Mouse (Mus musculus) kidney, embryonic 14.5 days (tissue): ENCODE results near the gene Scamp1. TPM values are rescaled to one million over a fixed set of nuclear protein-coding genes. Genes with fewer than 3 reads are reported as not detected.

Source experiments
- ATAC-seq: fragments of 200-750 bp; cut with Nextera tagmentation; 2 replicates; pipeline ENCODE4 v1.8.0; 2017; ENCODE audit warnings: moderate number of reproducible peaks, mild to moderate bottlenecking, moderate TSS enrichment, moderate library complexity; ENCODE audit not compliant: low FRiP score, low TSS enrichment
- H3K27ac ChIP-seq: fragments of 300-500 bp; sonication (generic); 2 replicates; pipeline ENCODE4 v1.5.1; 2014; ENCODE audit warnings: low read depth, mild to moderate bottlenecking, low read length, moderate library complexity, mixed read lengths
- H3K27me3 ChIP-seq: fragments of 300-500 bp; sonication (generic); 2 replicates; pipeline ENCODE4 v1.6.1; 2014; ENCODE audit warnings: mild to moderate bottlenecking, low read length; ENCODE audit not compliant: control insufficient read depth, insufficient read depth
- H3K36me3 ChIP-seq: fragments of 300-500 bp; sonication (generic); 2 replicates; pipeline ENCODE4 v1.6.1; 2014; ENCODE audit warnings: low read length, mixed read lengths; ENCODE audit not compliant: control insufficient read depth, insufficient read depth
- H3K4me1 ChIP-seq: fragments of 300-500 bp; sonication (generic); 2 replicates; pipeline ENCODE4 v1.6.1; 2014; ENCODE audit warnings: low read length, mixed read lengths; ENCODE audit not compliant: control insufficient read depth, insufficient read depth
- H3K4me2 ChIP-seq: fragments of 300-500 bp; sonication (generic); replicated peaks from 2 replicates; pipeline ENCODE4 v1.6.1; 2014; ENCODE audit warnings: low read depth, mild to moderate bottlenecking, low read length
- H3K4me3 ChIP-seq: fragments of 300-500 bp; sonication (generic); 2 replicates; pipeline ENCODE4 v1.5.1; 2014; ENCODE audit warnings: mild to moderate bottlenecking, low read length
- H3K9ac ChIP-seq: fragments of 300-500 bp; sonication (generic); 2 replicates; pipeline ENCODE4 v1.6.1; 2014; ENCODE audit warnings: low read depth, mild to moderate bottlenecking, low read length, moderate library complexity
- H3K9me3 ChIP-seq: fragments of 300-500 bp; sonication (generic); 2 replicates; pipeline ENCODE4 v1.6.1; 2016; ENCODE audit warnings: low read length; ENCODE audit not compliant: control insufficient read depth
- WGBS: fragments of 180-500 bp; shearing (Covaris S2); extraction: QIAGEN DNeasy Blood & Tissue Kit; methylation state at CpG from one replicate; pipeline ENCODE4 v1.1.7; 2014; 5-methylcytosine and 5-hydroxymethylcytosine counted together
- polyA plus RNA-seq: library from polyadenylated mRNA; unstranded; fragments of >200 nt; fragmentation: Nextera tagmentation; extraction: Ambion mirVana; gene quantifications from 2 replicates; pipeline ENCODE4 v1.2.1, GENCODE M21; 2014

The Scamp1 gene
- polyA plus RNA-seq, 1 experiment from 2014 or later, result 34.4 TPM

DNA sequence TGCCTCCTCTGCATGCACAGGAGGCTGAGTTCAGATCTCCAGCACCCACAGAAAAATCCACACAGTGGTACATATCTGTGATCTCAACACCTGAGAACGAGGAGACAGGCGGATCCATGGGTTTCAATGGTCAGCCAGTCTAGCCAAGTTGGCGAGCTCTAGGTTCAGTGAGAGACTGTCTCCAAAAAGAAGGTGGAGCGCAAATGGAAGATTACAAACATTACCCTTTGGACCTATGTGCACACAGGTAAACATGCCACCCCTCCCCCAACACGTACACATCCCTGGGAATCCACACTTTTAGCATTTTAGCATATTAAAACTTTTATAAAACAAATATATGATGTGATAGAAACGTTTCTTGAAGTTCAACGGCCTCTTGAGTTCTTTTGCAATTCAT is 21.9 kb upstream of the Scamp1 start:
- Histone ChIP-seq H3K27ac (no peak overlapping the region), H3K4me2 (no peak overlapping the region), H3K9ac (no peak overlapping the region), H3K27me3 (no peaks in the 10 kb centered on the region), H3K4me3 (no peak overlapping the region), H3K4me1 (no peaks in the 10 kb centered on the region), H3K9me3 (no peaks in the 10 kb centered on the region), H3K36me3 (no peaks in the 10 kb centered on the region)
- no peak for ATAC-seq
- WGBS, result 88% methylated on average over 7 of the region's 7 CpGs

DNA sequence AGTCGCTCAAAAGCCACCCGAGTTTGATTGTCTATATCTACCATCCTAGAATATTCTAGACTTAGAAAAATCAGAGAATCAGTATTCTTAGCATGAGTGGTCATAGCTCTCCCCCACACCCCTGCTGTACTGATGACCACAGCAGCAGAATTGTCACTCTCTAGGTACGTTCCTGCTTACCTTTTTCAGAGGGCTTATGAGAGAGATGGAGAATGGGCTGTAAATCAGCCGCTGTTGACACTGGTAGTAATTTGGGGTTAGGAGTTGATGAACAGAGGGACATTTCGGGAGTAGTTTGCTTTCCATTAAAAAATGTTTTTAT is 21.3 kb upstream of the Scamp1 start:
- ATAC-seq, result peak; percentile 49
- Histone ChIP-seq H3K9ac (peak overlapping the region; percentile 36; the same call in 1 of the 2 replicates), H3K36me3 (no peaks in the 10 kb centered on the region), H3K9me3 (no peaks in the 10 kb centered on the region), H3K27ac (no peak overlapping the region), H3K4me1 (no peaks in the 10 kb centered on the region), H3K4me2 (peak overlapping the region; percentile 43), H3K27me3 (no peaks in the 10 kb centered on the region), H3K4me3 (peak overlapping the region; percentile 24)
- WGBS, result 16% methylated on average over 5 of the region's 5 CpGs

DNA sequence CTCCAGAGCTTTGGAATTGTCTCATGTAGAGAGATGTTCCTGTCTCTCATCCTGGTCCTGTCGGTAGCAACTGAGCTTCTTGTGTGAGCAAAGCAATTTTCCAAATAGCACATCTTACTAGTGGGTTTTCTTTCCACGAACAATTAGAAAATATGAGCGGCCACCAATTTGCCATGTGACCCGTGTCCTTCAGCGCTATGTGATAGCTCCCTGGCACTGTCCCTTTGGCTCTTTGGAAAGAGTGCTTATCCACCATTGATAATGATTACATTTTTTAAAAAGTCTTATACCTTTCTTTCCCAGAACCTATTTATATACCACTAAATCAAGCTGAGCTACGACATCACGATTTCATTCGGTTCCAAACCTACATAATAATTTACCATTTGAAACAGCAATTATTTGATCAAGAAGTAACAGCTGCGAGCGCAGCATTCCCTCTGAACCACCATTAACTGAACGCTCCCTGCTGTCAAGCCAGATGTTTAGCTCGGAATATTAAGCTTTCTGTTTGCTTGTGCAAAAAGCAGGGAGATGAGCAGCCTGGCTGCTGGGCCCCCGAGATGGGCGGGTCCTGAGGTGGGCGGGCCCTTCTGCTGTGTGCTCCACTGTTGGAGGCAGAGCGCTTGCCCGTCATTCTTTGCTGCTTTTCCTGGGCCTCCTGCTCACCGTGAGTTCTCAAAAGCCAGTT is 20.8 kb upstream of the Scamp1 start:
- H3K9ac ChIP-seq, result peak overlapping the region; percentile 36; the same call in 1 of the 2 replicates
- no peaks in the 10 kb centered on the region for H3K36me3 ChIP-seq
- H3K4me2 ChIP-seq, result peak overlapping the region; percentile 43
- no peak overlapping the region for H3K27ac ChIP-seq
- no peaks in the 10 kb centered on the region for H3K4me1 ChIP-seq
- no peaks in the 10 kb centered on the region for H3K9me3 ChIP-seq
- ATAC-seq, result peak; percentile 94
- H3K27me3 ChIP-seq, result no peaks in the 10 kb centered on the region
- H3K4me3 ChIP-seq, result peak overlapping the region; percentile 24
- WGBS, result 40% methylated on average over 18 of the region's 18 CpGs

DNA sequence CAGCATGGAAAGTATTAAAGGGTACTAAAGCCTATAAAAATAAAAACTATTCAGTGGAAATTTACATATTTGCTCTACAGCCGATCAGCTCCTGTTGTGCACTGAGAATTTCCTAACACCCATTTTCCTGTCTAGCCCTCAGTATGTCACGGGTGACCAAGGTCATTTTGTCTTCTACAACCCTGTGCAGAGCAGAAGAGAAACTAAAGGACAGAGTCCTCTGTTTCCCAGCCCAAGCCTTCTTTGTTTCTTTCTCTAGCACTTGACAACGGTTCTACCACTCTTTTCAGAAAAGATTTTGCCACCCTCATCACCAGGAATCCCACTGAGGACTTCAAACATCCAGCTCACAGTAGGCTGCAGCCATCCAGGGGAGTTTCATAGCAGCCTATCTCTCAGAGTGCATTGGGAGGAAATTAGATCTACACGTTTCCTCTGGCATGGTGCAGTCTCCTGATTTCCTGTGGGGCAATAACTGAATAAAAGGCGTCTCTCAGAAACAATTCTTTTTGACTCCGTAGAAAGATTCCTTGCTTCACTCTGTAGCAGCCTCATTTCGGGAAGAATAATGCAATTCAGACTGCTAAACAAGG is 15.4 kb upstream of the Scamp1 start:
- H3K36me3 ChIP-seq, result no peaks in the 10 kb centered on the region
- H3K9me3 ChIP-seq, result no peaks in the 10 kb centered on the region
- H3K9ac ChIP-seq, result no peak overlapping the region
- no peaks in the 10 kb centered on the region for H3K4me1 ChIP-seq
- no peak for ATAC-seq
- no peak overlapping the region for H3K27ac ChIP-seq
- no peak overlapping the region for H3K4me3 ChIP-seq
- H3K4me2 ChIP-seq, result no peak overlapping the region
- no peaks in the 10 kb centered on the region for H3K27me3 ChIP-seq
- WGBS, result 49% methylated on average over 7 of the region's 7 CpGs

DNA sequence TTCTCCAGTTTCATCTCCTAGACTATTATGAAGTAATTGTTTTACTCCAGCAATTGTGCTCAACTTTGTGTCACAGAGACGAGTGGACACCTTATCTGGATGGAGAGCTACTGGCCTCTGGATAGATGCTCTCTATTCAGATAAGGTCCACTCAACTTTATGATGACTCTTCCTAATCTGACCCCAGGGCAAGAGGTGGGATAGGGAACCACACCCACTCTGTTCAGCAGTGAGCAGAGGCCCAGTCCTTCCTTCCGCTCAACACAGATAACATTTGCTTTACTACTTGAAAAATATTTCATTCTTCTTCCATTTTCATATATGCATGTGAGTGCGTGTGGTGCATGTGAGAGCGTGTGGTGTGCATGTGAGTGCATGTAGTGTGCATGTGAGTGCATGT is 14.6 kb upstream of the Scamp1 start:
- Histone ChIP-seq H3K36me3 (no peaks in the 10 kb centered on the region), H3K27me3 (no peaks in the 10 kb centered on the region), H3K9me3 (no peaks in the 10 kb centered on the region), H3K27ac (no peak overlapping the region), H3K4me3 (no peak overlapping the region), H3K9ac (no peak overlapping the region), H3K4me2 (no peak overlapping the region), H3K4me1 (no peaks in the 10 kb centered on the region)
- no peak for ATAC-seq
- WGBS, result 90% methylated on average over 4 of the region's 4 CpGs

DNA sequence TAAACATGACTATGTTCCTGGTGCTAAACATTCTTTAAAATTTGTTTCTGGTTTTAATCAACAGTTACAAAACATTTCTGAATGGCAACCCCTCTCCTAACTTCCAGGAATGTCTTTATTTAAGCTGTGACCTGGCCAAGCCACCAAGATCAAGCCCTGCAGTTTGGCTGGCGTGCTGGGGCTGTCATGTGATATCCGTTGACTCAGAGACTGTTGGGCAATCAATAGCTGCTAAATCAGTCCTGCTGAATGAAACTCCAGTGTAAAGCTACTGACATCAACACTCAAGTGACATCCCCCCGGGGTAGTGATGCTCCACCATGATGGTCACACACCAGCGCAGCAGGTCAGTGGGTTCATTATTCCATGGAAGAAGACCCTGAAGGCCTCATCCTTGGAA is 12.7 kb upstream of the Scamp1 start:
- Histone ChIP-seq H3K4me2 (no peak overlapping the region), H3K27me3 (no peaks in the 10 kb centered on the region), H3K36me3 (no peaks in the 10 kb centered on the region), H3K9ac (no peak overlapping the region), H3K4me3 (no peak overlapping the region), H3K4me1 (no peaks in the 10 kb centered on the region), H3K9me3 (no peaks in the 10 kb centered on the region), H3K27ac (no peak overlapping the region)
- ATAC-seq, result no peak
- 80% methylated on average over 4 of the region's 4 CpGs for WGBS

DNA sequence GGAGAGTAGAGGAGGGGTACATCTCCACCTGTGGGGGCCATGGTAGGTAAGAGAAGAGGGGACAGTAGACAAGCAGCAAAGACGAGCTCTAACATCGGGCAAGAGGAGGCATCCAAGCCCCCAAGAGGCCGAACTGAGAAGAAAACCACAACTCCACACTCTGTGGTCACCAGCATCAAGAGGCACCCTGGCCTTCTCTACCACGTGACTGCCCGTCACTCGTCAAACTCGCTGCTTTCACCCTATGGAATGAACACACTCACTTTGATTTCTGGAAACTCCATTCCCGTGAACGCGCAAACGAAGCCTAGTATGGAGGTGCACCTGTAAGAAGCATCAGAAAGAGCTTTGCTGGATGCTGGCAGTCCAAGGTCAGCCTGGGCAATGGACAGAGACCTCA is 10.7 kb upstream of the Scamp1 start:
- Histone ChIP-seq H3K4me1 (no peaks in the 10 kb centered on the region), H3K4me3 (no peak overlapping the region), H3K27me3 (no peaks in the 10 kb centered on the region), H3K27ac (no peak overlapping the region), H3K9me3 (no peaks in the 10 kb centered on the region), H3K9ac (no peak overlapping the region), H3K4me2 (no peak overlapping the region), H3K36me3 (no peaks in the 10 kb centered on the region)
- no peak for ATAC-seq
- WGBS, result 85% methylated on average over 11 of the region's 11 CpGs

DNA sequence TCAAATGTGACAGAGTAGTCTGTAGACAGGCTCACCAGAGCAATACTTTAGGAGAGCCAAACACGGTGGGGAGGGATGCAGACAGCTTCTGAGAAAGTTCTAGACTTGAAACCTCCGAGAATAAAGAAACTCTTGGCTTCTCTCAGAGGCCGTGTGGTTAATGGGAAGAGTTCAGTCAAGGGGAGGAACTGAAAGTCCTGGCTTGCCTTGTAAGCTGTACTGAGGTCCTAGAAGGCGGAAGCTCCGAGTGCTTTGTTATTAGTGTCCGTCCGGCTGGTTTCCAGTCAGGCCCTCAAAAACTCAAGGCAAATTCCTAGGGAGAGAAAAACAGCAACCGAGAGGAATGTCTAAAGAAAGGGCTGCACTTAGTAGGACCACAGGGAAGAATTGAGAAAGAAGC is 10.3 kb upstream of the Scamp1 start:
- H3K27me3 ChIP-seq, result no peaks in the 10 kb centered on the region
- no peaks in the 10 kb centered on the region for H3K36me3 ChIP-seq
- 79% methylated on average over 8 of the region's 8 CpGs for WGBS
- no peak overlapping the region for H3K4me2 ChIP-seq
- H3K9ac ChIP-seq, result no peak overlapping the region
- no peaks in the 10 kb centered on the region for H3K9me3 ChIP-seq
- H3K27ac ChIP-seq, result no peak overlapping the region
- ATAC-seq, result no peak
- no peaks in the 10 kb centered on the region for H3K4me1 ChIP-seq
- H3K4me3 ChIP-seq, result no peak overlapping the region

DNA sequence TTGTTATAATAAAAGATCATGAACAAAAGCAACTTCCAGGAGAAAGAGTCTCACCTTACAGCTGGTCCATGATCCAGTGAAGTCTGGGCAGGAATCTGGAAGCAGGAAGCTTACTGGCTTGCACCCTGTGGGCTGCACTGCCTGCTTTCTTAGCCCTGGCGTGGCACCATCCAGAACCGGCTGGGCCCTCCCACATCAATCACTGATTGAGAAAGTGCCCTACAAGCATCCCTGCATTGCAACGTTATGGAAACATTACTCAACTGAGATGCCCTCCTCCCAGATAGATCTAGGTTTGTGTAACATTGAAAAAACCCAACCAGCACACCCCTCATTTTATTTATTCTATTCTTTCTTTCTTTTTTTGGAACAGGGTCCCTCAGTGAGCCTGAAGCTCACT is 9.2 kb upstream of the Scamp1 start:
- H3K27ac ChIP-seq, result no peak overlapping the region
- no peaks in the 10 kb centered on the region for H3K4me1 ChIP-seq
- no peak for ATAC-seq
- no peaks in the 10 kb centered on the region for H3K36me3 ChIP-seq
- no peaks in the 10 kb centered on the region for H3K9me3 ChIP-seq
- WGBS, result 41% methylated on average over 3 of the region's 3 CpGs
- H3K4me2 ChIP-seq, result no peak overlapping the region
- H3K4me3 ChIP-seq, result no peak overlapping the region
- H3K27me3 ChIP-seq, result no peaks in the 10 kb centered on the region
- no peak overlapping the region for H3K9ac ChIP-seq
